Mouse (Mus musculus) kidney, embryonic 14.5 days (tissue): ENCODE results near the gene Arhgap22. TPM values are rescaled to one million over a fixed set of nuclear protein-coding genes. Genes with fewer than 3 reads are reported as not detected.

Experiments
- ATAC-seq: fragments of 200-750 bp; cut with Nextera tagmentation; 2 replicates; pipeline ENCODE4 v1.8.0; 2017; ENCODE audit warnings: moderate number of reproducible peaks, mild to moderate bottlenecking, moderate TSS enrichment, moderate library complexity; ENCODE audit not compliant: low FRiP score, low TSS enrichment
- H3K27ac ChIP-seq: fragments of 300-500 bp; sonication (generic); 2 replicates; pipeline ENCODE4 v1.5.1; 2014; ENCODE audit warnings: low read depth, mild to moderate bottlenecking, low read length, moderate library complexity, mixed read lengths
- H3K27me3 ChIP-seq: fragments of 300-500 bp; sonication (generic); 2 replicates; pipeline ENCODE4 v1.6.1; 2014; ENCODE audit warnings: mild to moderate bottlenecking, low read length; ENCODE audit not compliant: control insufficient read depth, insufficient read depth
- H3K36me3 ChIP-seq: fragments of 300-500 bp; sonication (generic); 2 replicates; pipeline ENCODE4 v1.6.1; 2014; ENCODE audit warnings: low read length, mixed read lengths; ENCODE audit not compliant: control insufficient read depth, insufficient read depth
- H3K4me1 ChIP-seq: fragments of 300-500 bp; sonication (generic); 2 replicates; pipeline ENCODE4 v1.6.1; 2014; ENCODE audit warnings: low read length, mixed read lengths; ENCODE audit not compliant: control insufficient read depth, insufficient read depth
- H3K4me2 ChIP-seq: fragments of 300-500 bp; sonication (generic); replicated peaks from 2 replicates; pipeline ENCODE4 v1.6.1; 2014; ENCODE audit warnings: low read depth, mild to moderate bottlenecking, low read length
- H3K4me3 ChIP-seq: fragments of 300-500 bp; sonication (generic); 2 replicates; pipeline ENCODE4 v1.5.1; 2014; ENCODE audit warnings: mild to moderate bottlenecking, low read length
- H3K9ac ChIP-seq: fragments of 300-500 bp; sonication (generic); 2 replicates; pipeline ENCODE4 v1.6.1; 2014; ENCODE audit warnings: low read depth, mild to moderate bottlenecking, low read length, moderate library complexity
- H3K9me3 ChIP-seq: fragments of 300-500 bp; sonication (generic); 2 replicates; pipeline ENCODE4 v1.6.1; 2016; ENCODE audit warnings: low read length; ENCODE audit not compliant: control insufficient read depth
- WGBS: fragments of 180-500 bp; shearing (Covaris S2); extraction: QIAGEN DNeasy Blood & Tissue Kit; methylation state at CpG from one replicate; pipeline ENCODE4 v1.1.7; 2014; 5-methylcytosine and 5-hydroxymethylcytosine counted together
- polyA plus RNA-seq: library from polyadenylated mRNA; unstranded; fragments of >200 nt; fragmentation: Nextera tagmentation; extraction: Ambion mirVana; gene quantifications from 2 replicates; pipeline ENCODE4 v1.2.1, GENCODE M21; 2014

The Arhgap22 gene
- polyA plus RNA-seq, 1 experiment from 2014 or later = 2.6 TPM

- Histone ChIP-seq H3K4me3 (no peak overlapping the region), H3K4me1 (no peaks in the 10 kb centered on the region), H3K9me3 (no peaks in the 10 kb centered on the region), H3K27ac (no peak overlapping the region), H3K27me3 (no peaks in the 10 kb centered on the region), H3K36me3 (no peaks in the 10 kb centered on the region), H3K9ac (no peak overlapping the region), H3K4me2 (no peak overlapping the region)
- ATAC-seq = no peak
- 87% methylated on average over 4 of the region's 4 CpGs for WGBS
Observed at GRCm38 (mm10) chr14:33282447-33282846, 68.6 kb downstream of the Arhgap22 start.

GRCm38 (mm10) chr14:33287920-33288319, 74.1 kb downstream of the Arhgap22 start:
- no peak overlapping the region for H3K27ac ChIP-seq
- no peaks in the 10 kb centered on the region for H3K9me3 ChIP-seq
- H3K27me3 ChIP-seq = no peaks in the 10 kb centered on the region
- H3K36me3 ChIP-seq = no peaks in the 10 kb centered on the region
- 82% methylated on average over 4 of the region's 4 CpGs for WGBS
- no peaks in the 10 kb centered on the region for H3K4me1 ChIP-seq
- no peak overlapping the region for H3K9ac ChIP-seq
- no peak overlapping the region for H3K4me3 ChIP-seq
- no peak overlapping the region for H3K4me2 ChIP-seq
- no peak for ATAC-seq

GRCm38 (mm10) chr14:33290038-33290437, 76.2 kb downstream of the Arhgap22 start:
- 31% methylated on average over 9 of the region's 9 CpGs for WGBS
- H3K4me1 ChIP-seq = no peaks in the 10 kb centered on the region
- no peaks in the 10 kb centered on the region for H3K27me3 ChIP-seq
- H3K36me3 ChIP-seq = no peaks in the 10 kb centered on the region
- no peak overlapping the region for H3K27ac ChIP-seq
- no peaks in the 10 kb centered on the region for H3K9me3 ChIP-seq
- H3K9ac ChIP-seq = no peak overlapping the region
- no peak for ATAC-seq
- H3K4me3 ChIP-seq = no peak overlapping the region
- H3K4me2 ChIP-seq = no peak overlapping the region

- Histone ChIP-seq H3K36me3 (no peaks in the 10 kb centered on the region), H3K27me3 (no peaks in the 10 kb centered on the region), H3K9me3 (no peaks in the 10 kb centered on the region), H3K27ac (no peak overlapping the region), H3K4me3 (no peak overlapping the region), H3K9ac (no peak overlapping the region), H3K4me2 (no peak overlapping the region), H3K4me1 (no peaks in the 10 kb centered on the region)
- no peak for ATAC-seq
- WGBS = 73% methylated on average over 1 of the region's 1 CpGs
Observed at GRCm38 (mm10) chr14:33294488-33294887, 80.7 kb downstream of the Arhgap22 start.

GRCm38 (mm10) chr14:33296698-33297341, 83.0 kb downstream of the Arhgap22 start:
- Histone ChIP-seq H3K9ac (no peak overlapping the region), H3K4me3 (no peak overlapping the region), H3K9me3 (no peaks in the 10 kb centered on the region), H3K4me1 (no peaks in the 10 kb centered on the region), H3K27me3 (no peaks in the 10 kb centered on the region), H3K27ac (no peak overlapping the region), H3K4me2 (no peak overlapping the region), H3K36me3 (no peaks in the 10 kb centered on the region)
- 89% methylated on average over 16 of the region's 16 CpGs for WGBS
- no peak for ATAC-seq

GRCm38 (mm10) chr14:33300591-33300990, 86.8 kb downstream of the Arhgap22 start:
- no peak overlapping the region for H3K4me2 ChIP-seq
- no peak overlapping the region for H3K9ac ChIP-seq
- H3K9me3 ChIP-seq = no peaks in the 10 kb centered on the region
- WGBS = 64% methylated on average over 2 of the region's 2 CpGs
- no peaks in the 10 kb centered on the region for H3K4me1 ChIP-seq
- ATAC-seq = no peak
- no peaks in the 10 kb centered on the region for H3K36me3 ChIP-seq
- no peak overlapping the region for H3K27ac ChIP-seq
- H3K27me3 ChIP-seq = no peaks in the 10 kb centered on the region
- H3K4me3 ChIP-seq = no peak overlapping the region

GRCm38 (mm10) chr14:33303348-33303819, 89.6 kb downstream of the Arhgap22 start:
- H3K27me3 ChIP-seq = peaks cover 2% of the 10 kb centered on the region; the same call in 1 of the 2 replicates

GRCm38 (mm10) chr14:33305645-33306281, 91.9 kb downstream of the Arhgap22 start:
- Histone ChIP-seq H3K9ac (no peak overlapping the region), H3K27ac (no peak overlapping the region), H3K9me3 (no peaks in the 10 kb centered on the region), H3K4me1 (no peaks in the 10 kb centered on the region), H3K4me2 (no peak overlapping the region), H3K4me3 (no peak overlapping the region), H3K27me3 (peaks cover 6% of the 10 kb centered on the region; the same call in 1 of the 2 replicates), H3K36me3 (no peaks in the 10 kb centered on the region)
- ATAC-seq = no peak
- 79% methylated on average over 12 of the region's 12 CpGs for WGBS

More at GRCm38 (mm10) chr14:33303348-33303819, 89.6 kb downstream of the Arhgap22 start:
- ATAC-seq = peak; percentile 65
- Histone ChIP-seq H3K27ac (no peak overlapping the region), H3K36me3 (no peaks in the 10 kb centered on the region), H3K4me2 (no peak overlapping the region), H3K4me1 (no peaks in the 10 kb centered on the region), H3K9me3 (no peaks in the 10 kb centered on the region), H3K4me3 (no peak overlapping the region), H3K9ac (no peak overlapping the region)
- WGBS = 25% methylated on average over 9 of the region's 9 CpGs

GRCm38 (mm10) chr14:33310719-33311118, 96.9 kb downstream of the Arhgap22 start:
- 47% methylated on average over 4 of the region's 4 CpGs for WGBS
- H3K4me1 ChIP-seq = peaks cover 6% of the 10 kb centered on the region; the same call in 1 of the 2 replicates

More at GRCm38 (mm10) chr14:33310719-33311118, 96.9 kb downstream of the Arhgap22 start:
- Histone ChIP-seq H3K4me2 (no peak overlapping the region), H3K27ac (no peak overlapping the region), H3K27me3 (peaks cover 6% of the 10 kb centered on the region; the same call in 1 of the 2 replicates), H3K36me3 (no peaks in the 10 kb centered on the region), H3K9me3 (no peaks in the 10 kb centered on the region), H3K9ac (no peak overlapping the region), H3K4me3 (no peak overlapping the region)
- no peak for ATAC-seq
